Mouse (Mus musculus): ENCODE data around the gene Mylip. TPM values are rescaled to one million over a fixed set of nuclear protein-coding genes. Genes with fewer than 3 reads are reported as not detected.

The Mylip gene
- polyA plus RNA-seq, 1 experiment from 2014 or later, result 33.1 TPM

GRCm38 (mm10) chr13:45406703-45407102 is 17.2 kb downstream of the Mylip start:
- no peak overlapping the region for H3K9ac ChIP-seq
- H3K36me3 ChIP-seq, result peaks cover 78% of the 10 kb centered on the region
- peaks cover 9% of the 10 kb centered on the region for H3K4me1 ChIP-seq
- no peak for ATAC-seq (ENCODE audit: insufficient number of reproducible peaks, insufficient read depth, low FRiP score, low TSS enrichment)
- H3K27me3 ChIP-seq, result no peaks in the 10 kb centered on the region
- no peak overlapping the region for H3K4me3 ChIP-seq
- 52% methylated on average over 6 of the region's 6 CpGs for WGBS
- no peak overlapping the region for H3K4me2 ChIP-seq (replicated peaks)
- no peaks in the 10 kb centered on the region for H3K9me3 ChIP-seq
- H3K27ac ChIP-seq, result no peak overlapping the region

GRCm38 (mm10) chr13:45410936-45411335 is 21.4 kb downstream of the Mylip start:
- H3K27ac ChIP-seq, result no peak overlapping the region
- no peaks in the 10 kb centered on the region for H3K27me3 ChIP-seq
- H3K9me3 ChIP-seq, result peaks cover 4% of the 10 kb centered on the region
- H3K4me3 ChIP-seq, result no peak overlapping the region
- H3K9ac ChIP-seq, result no peak overlapping the region
- H3K36me3 ChIP-seq, result peaks cover 73% of the 10 kb centered on the region
- H3K4me2 ChIP-seq (replicated peaks), result no peak overlapping the region
- 92% methylated on average over 4 of the region's 4 CpGs for WGBS
- H3K4me1 ChIP-seq, result peaks cover 17% of the 10 kb centered on the region
- no peak for ATAC-seq (ENCODE audit: insufficient number of reproducible peaks, insufficient read depth, low FRiP score, low TSS enrichment)

GRCm38 (mm10) chr13:45413066-45413465 is 23.5 kb downstream of the Mylip start:
- no peak overlapping the region for H3K4me3 ChIP-seq
- peaks cover 28% of the 10 kb centered on the region for H3K4me1 ChIP-seq
- no peaks in the 10 kb centered on the region for H3K27me3 ChIP-seq
- H3K27ac ChIP-seq, result no peak overlapping the region
- H3K4me2 ChIP-seq (replicated peaks), result no peak overlapping the region
- peaks cover 52% of the 10 kb centered on the region for H3K36me3 ChIP-seq
- H3K9me3 ChIP-seq, result peaks cover 4% of the 10 kb centered on the region
- 86% methylated on average over 1 of the region's 1 CpGs for WGBS
- no peak for ATAC-seq (ENCODE audit: insufficient number of reproducible peaks, insufficient read depth, low FRiP score, low TSS enrichment)
- H3K9ac ChIP-seq, result no peak overlapping the region

GRCm38 (mm10) chr13:45414031-45414430 is 24.5 kb downstream of the Mylip start:
- 27% methylated on average over 9 of the region's 9 CpGs for WGBS
- no peak for ATAC-seq (ENCODE audit: insufficient number of reproducible peaks, insufficient read depth, low FRiP score, low TSS enrichment)
- Histone ChIP-seq H3K36me3 (peaks cover 42% of the 10 kb centered on the region), H3K27ac (peak overlapping the region; percentile 60), H3K4me1 (peaks cover 35% of the 10 kb centered on the region), H3K27me3 (no peaks in the 10 kb centered on the region), H3K4me3 (no peak overlapping the region), H3K9ac (no peak overlapping the region), H3K4me2 (replicated peaks) (no peak overlapping the region), H3K9me3 (peaks cover 4% of the 10 kb centered on the region)

- no peak overlapping the region for H3K4me3 ChIP-seq
- H3K4me2 ChIP-seq (replicated peaks), result peak overlapping the region; percentile 40
- H3K9ac ChIP-seq, result no peak overlapping the region
- peaks cover 37% of the 10 kb centered on the region for H3K4me1 ChIP-seq
- no peak for ATAC-seq (ENCODE audit: insufficient number of reproducible peaks, insufficient read depth, low FRiP score, low TSS enrichment)
- peaks cover 17% of the 10 kb centered on the region for H3K36me3 ChIP-seq
- no peaks in the 10 kb centered on the region for H3K27me3 ChIP-seq
- H3K9me3 ChIP-seq, result peaks cover 4% of the 10 kb centered on the region
- 19% methylated on average over 14 of the region's 14 CpGs for WGBS
- H3K27ac ChIP-seq, result peak overlapping the region; percentile 74
These were observed 27.1 kb downstream of the Mylip start for GRCm38 (mm10) chr13:45416621-45417057.

- WGBS, result 44% methylated on average over 12 of the region's 12 CpGs
- Histone ChIP-seq H3K27ac (no peak overlapping the region), H3K9ac (no peak overlapping the region), H3K4me2 (replicated peaks) (no peak overlapping the region), H3K9me3 (no peaks in the 10 kb centered on the region), H3K4me3 (no peak overlapping the region), H3K4me1 (peaks cover 40% of the 10 kb centered on the region), H3K36me3 (no peaks in the 10 kb centered on the region), H3K27me3 (no peaks in the 10 kb centered on the region)
- ATAC-seq (ENCODE audit: insufficient number of reproducible peaks, insufficient read depth, low FRiP score, low TSS enrichment), result no peak
These were observed 29.4 kb downstream of the Mylip start for GRCm38 (mm10) chr13:45418986-45419385.

GRCm38 (mm10) chr13:45422251-45422650 is 32.7 kb downstream of the Mylip start:
- no peak for ATAC-seq (ENCODE audit: insufficient number of reproducible peaks, insufficient read depth, low FRiP score, low TSS enrichment)

GRCm38 (mm10) chr13:45422709-45423108 is 33.2 kb downstream of the Mylip start:
- no peak overlapping the region for H3K4me3 ChIP-seq
- 75% methylated on average over 5 of the region's 5 CpGs for WGBS
- H3K9ac ChIP-seq, result no peak overlapping the region
- H3K4me2 ChIP-seq (replicated peaks), result no peak overlapping the region
- no peaks in the 10 kb centered on the region for H3K36me3 ChIP-seq
- no peak overlapping the region for H3K27ac ChIP-seq
- peaks cover 15% of the 10 kb centered on the region; the same call in 1 of the 2 replicates for H3K4me1 ChIP-seq
- no peaks in the 10 kb centered on the region for H3K27me3 ChIP-seq
- no peak for ATAC-seq (ENCODE audit: insufficient number of reproducible peaks, insufficient read depth, low FRiP score, low TSS enrichment)
- H3K9me3 ChIP-seq, result no peaks in the 10 kb centered on the region

More at GRCm38 (mm10) chr13:45422251-45422650, 32.7 kb downstream of the Mylip start:
- Histone ChIP-seq H3K27me3 (no peaks in the 10 kb centered on the region), H3K27ac (no peak overlapping the region), H3K36me3 (no peaks in the 10 kb centered on the region), H3K9me3 (no peaks in the 10 kb centered on the region), H3K4me3 (no peak overlapping the region), H3K9ac (no peak overlapping the region), H3K4me2 (replicated peaks) (no peak overlapping the region), H3K4me1 (peaks cover 15% of the 10 kb centered on the region; the same call in 1 of the 2 replicates)
- 76% methylated on average over 13 of the region's 13 CpGs for WGBS

- Histone ChIP-seq H3K27me3 (no peaks in the 10 kb centered on the region), H3K27ac (no peak overlapping the region), H3K9me3 (no peaks in the 10 kb centered on the region), H3K9ac (no peak overlapping the region), H3K36me3 (no peaks in the 10 kb centered on the region), H3K4me2 (replicated peaks) (no peak overlapping the region), H3K4me1 (peaks cover 11% of the 10 kb centered on the region; the same call in 1 of the 2 replicates), H3K4me3 (no peak overlapping the region)
- 78% methylated on average over 5 of the region's 5 CpGs for WGBS
- ATAC-seq (ENCODE audit: insufficient number of reproducible peaks, insufficient read depth, low FRiP score, low TSS enrichment), result no peak
These were observed 34.4 kb downstream of the Mylip start for GRCm38 (mm10) chr13:45423905-45424304.

GRCm38 (mm10) chr13:45429239-45429638 is 39.7 kb downstream of the Mylip start:
- Histone ChIP-seq H3K9ac (no peak overlapping the region), H3K9me3 (no peaks in the 10 kb centered on the region), H3K4me2 (replicated peaks) (no peak overlapping the region), H3K4me1 (peaks cover 8% of the 10 kb centered on the region; the same call in 1 of the 2 replicates), H3K36me3 (no peaks in the 10 kb centered on the region), H3K27me3 (no peaks in the 10 kb centered on the region), H3K27ac (0 out of 2 replicates have a peak overlapping the region, but pooled peaks have one; percentile 30), H3K4me3 (no peak overlapping the region)
- no peak for ATAC-seq (ENCODE audit: insufficient number of reproducible peaks, insufficient read depth, low FRiP score, low TSS enrichment)
- 21% methylated on average over 11 of the region's 11 CpGs for WGBS

GRCm38 (mm10) chr13:45437134-45437533 is 47.6 kb downstream of the Mylip start:
- WGBS, result 87% methylated on average over 9 of the region's 9 CpGs
- H3K36me3 ChIP-seq, result no peaks in the 10 kb centered on the region
- no peak overlapping the region for H3K4me3 ChIP-seq
- no peak overlapping the region for H3K9ac ChIP-seq
- no peak overlapping the region for H3K4me2 ChIP-seq (replicated peaks)
- H3K27me3 ChIP-seq, result no peaks in the 10 kb centered on the region
- H3K4me1 ChIP-seq, result no peaks in the 10 kb centered on the region
- ATAC-seq (ENCODE audit: insufficient number of reproducible peaks, insufficient read depth, low FRiP score, low TSS enrichment), result no peak
- H3K9me3 ChIP-seq, result no peaks in the 10 kb centered on the region
- no peak overlapping the region for H3K27ac ChIP-seq

GRCm38 (mm10) chr13:45438853-45439252 is 49.3 kb downstream of the Mylip start:
- Histone ChIP-seq H3K4me1 (0 out of 2 replicates have a peak, but pooled peaks cover under 1% of the 10 kb centered on the region), H3K9ac (no peak overlapping the region), H3K4me3 (no peak overlapping the region), H3K27me3 (no peaks in the 10 kb centered on the region), H3K4me2 (replicated peaks) (no peak overlapping the region), H3K27ac (no peak overlapping the region), H3K9me3 (no peaks in the 10 kb centered on the region), H3K36me3 (no peaks in the 10 kb centered on the region)
- no peak for ATAC-seq (ENCODE audit: insufficient number of reproducible peaks, insufficient read depth, low FRiP score, low TSS enrichment)
- WGBS, result 84% methylated on average over 6 of the region's 6 CpGs
